Mouse (Mus musculus): ENCODE measurements at regions not wholly inside any gene's neighbourhood (a gene's known extent, or its start where the extent isn't known, plus 50 kb on each side); places are given as distances from the start of the nearest gene placed in this dataset.
A peak's percentile ranks its signal among the peaks of the same experiment; 100 is the strongest.

DNA sequence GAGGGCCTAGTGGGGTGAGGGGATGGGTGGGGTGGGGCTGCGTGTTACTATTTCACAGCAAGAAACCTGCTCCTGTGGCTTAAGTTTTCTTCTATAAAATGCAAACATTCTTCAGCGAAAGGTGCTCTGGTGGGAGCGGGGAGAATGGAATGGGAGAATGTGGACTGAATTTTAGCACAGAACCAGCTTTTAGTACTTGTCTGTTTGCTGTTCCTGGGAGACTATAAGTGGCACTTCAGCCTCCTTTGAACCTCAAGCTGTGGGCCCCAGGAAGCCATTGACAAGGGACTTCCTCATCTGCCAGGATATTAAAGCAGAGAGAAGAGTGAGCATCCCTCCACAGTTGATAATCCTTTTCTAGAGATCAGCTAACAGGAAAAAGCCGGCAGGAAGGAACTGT lies 580.2 kb downstream of the Zfp706 start:
- H3K4me2 ChIP-seq: no peak overlapping the region
- no peak for ATAC-seq (ENCODE audit: borderline replicate concordance, extremely low read depth, low FRiP score, low TSS enrichment)
- H3K9me3 ChIP-seq: no peaks in the 10 kb centered on the region
- WGBS: 41% methylated on average over 4 of the region's 4 CpGs
- no peaks in the 10 kb centered on the region for H3K36me3 ChIP-seq
- no peak overlapping the region for H3K4me3 ChIP-seq
- H3K4me1 ChIP-seq: peaks cover 18% of the 10 kb centered on the region
- H3K27ac ChIP-seq: peak overlapping the region; percentile 67
- H3K9ac ChIP-seq: no peak overlapping the region
- H3K27me3 ChIP-seq: no peaks in the 10 kb centered on the region

DNA sequence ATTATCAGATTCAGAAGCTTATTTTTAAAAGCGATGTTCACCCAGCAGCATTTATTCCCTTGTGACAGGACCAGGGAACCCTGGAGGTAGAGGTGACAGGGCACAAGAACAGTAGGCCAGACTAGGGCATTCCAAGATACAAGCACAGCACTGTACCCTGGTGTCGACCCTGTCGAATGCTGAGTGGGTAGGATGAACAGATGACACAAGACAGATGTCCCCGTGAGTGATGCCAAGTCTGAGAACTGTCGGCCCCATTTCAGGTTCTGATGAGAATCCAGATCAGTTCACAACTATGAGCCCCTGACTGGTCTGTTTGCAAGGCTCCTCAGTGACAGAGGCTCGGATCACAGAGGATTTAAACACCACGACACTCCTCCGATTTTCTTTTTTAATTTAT lies 581.7 kb downstream of the Zfp706 start:
- no peak overlapping the region for H3K9ac ChIP-seq
- no peaks in the 10 kb centered on the region for H3K27me3 ChIP-seq
- 58% methylated on average over 8 of the region's 8 CpGs for WGBS
- H3K27ac ChIP-seq: no peak overlapping the region
- H3K36me3 ChIP-seq: no peaks in the 10 kb centered on the region
- H3K4me1 ChIP-seq: peaks cover 19% of the 10 kb centered on the region
- H3K4me3 ChIP-seq: no peak overlapping the region
- H3K4me2 ChIP-seq: no peak overlapping the region
- ATAC-seq (ENCODE audit: borderline replicate concordance, extremely low read depth, low FRiP score, low TSS enrichment): no peak
- no peaks in the 10 kb centered on the region for H3K9me3 ChIP-seq

GRCm38 (mm10) chr15:36424047-36424446 lies 583.5 kb downstream of the Zfp706 start:
- Histone ChIP-seq H3K9me3 (no peaks in the 10 kb centered on the region), H3K27ac (no peak overlapping the region), H3K9ac (no peak overlapping the region), H3K36me3 (no peaks in the 10 kb centered on the region), H3K4me2 (no peak overlapping the region), H3K4me3 (no peak overlapping the region), H3K4me1 (peaks cover 26% of the 10 kb centered on the region), H3K27me3 (no peaks in the 10 kb centered on the region)
- 81% methylated on average over 8 of the region's 8 CpGs for WGBS
- ATAC-seq (ENCODE audit: borderline replicate concordance, extremely low read depth, low FRiP score, low TSS enrichment): no peak

- no peaks in the 10 kb centered on the region for H3K36me3 ChIP-seq
- 30% methylated on average over 3 of the region's 3 CpGs for WGBS
- no peak overlapping the region for H3K9ac ChIP-seq
- no peaks in the 10 kb centered on the region for H3K27me3 ChIP-seq
- no peak for ATAC-seq (ENCODE audit: borderline replicate concordance, extremely low read depth, low FRiP score, low TSS enrichment)
- H3K4me3 ChIP-seq: no peak overlapping the region
- no peaks in the 10 kb centered on the region for H3K9me3 ChIP-seq
- H3K4me2 ChIP-seq: no peak overlapping the region
- H3K27ac ChIP-seq: peak overlapping the region; percentile 9; the same call in 1 of the 2 replicates
- peaks cover 21% of the 10 kb centered on the region for H3K4me1 ChIP-seq
Measured at GRCm38 (mm10) chr15:36422781-36423180, 584.8 kb downstream of the Zfp706 start.

DNA sequence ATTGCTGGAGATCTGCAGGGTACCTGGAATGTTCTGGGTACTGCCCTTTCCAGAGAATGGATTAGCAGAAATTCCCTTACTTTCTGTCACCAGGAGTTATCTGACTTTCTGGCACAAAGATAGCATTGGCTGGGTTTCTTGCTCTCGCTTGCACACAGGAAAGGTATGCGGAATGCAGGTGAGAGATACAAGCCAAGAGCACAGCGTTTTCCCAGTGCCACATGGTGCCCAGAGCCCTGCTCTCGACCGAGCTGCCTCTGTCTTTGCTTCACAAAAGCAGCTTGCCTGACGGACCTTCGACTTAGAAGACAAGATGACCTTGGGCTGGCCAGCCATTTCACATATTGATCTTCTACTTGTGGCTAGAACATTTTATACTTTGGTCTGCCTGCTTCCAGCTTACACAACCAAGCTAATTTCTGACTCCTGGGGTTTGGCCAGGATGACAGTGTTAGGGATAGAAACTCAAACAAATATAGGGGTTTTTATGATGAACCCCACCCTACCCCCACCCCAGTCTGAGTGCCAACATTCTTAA lies 587.6 kb downstream of the Zfp706 start:
- Histone ChIP-seq H3K4me3 (no peak overlapping the region), H3K36me3 (no peaks in the 10 kb centered on the region), H3K27ac (peak overlapping the region; percentile 7; the same call in 1 of the 2 replicates), H3K4me1 (peaks cover 16% of the 10 kb centered on the region), H3K27me3 (no peaks in the 10 kb centered on the region), H3K9me3 (no peaks in the 10 kb centered on the region), H3K9ac (no peak overlapping the region), H3K4me2 (no peak overlapping the region)
- no peak for ATAC-seq (ENCODE audit: borderline replicate concordance, extremely low read depth, low FRiP score, low TSS enrichment)
- 60% methylated on average over 7 of the region's 7 CpGs for WGBS

GRCm38 (mm10) chr15:36417426-36417825 lies 590.1 kb downstream of the Zfp706 start:
- 60% methylated on average over 3 of the region's 3 CpGs for WGBS
- Histone ChIP-seq H3K4me2 (no peak overlapping the region), H3K27ac (no peak overlapping the region), H3K4me1 (peaks cover 9% of the 10 kb centered on the region), H3K9me3 (no peaks in the 10 kb centered on the region), H3K36me3 (no peaks in the 10 kb centered on the region), H3K4me3 (no peak overlapping the region), H3K9ac (no peak overlapping the region), H3K27me3 (no peaks in the 10 kb centered on the region)
- no peak for ATAC-seq (ENCODE audit: borderline replicate concordance, extremely low read depth, low FRiP score, low TSS enrichment)

DNA sequence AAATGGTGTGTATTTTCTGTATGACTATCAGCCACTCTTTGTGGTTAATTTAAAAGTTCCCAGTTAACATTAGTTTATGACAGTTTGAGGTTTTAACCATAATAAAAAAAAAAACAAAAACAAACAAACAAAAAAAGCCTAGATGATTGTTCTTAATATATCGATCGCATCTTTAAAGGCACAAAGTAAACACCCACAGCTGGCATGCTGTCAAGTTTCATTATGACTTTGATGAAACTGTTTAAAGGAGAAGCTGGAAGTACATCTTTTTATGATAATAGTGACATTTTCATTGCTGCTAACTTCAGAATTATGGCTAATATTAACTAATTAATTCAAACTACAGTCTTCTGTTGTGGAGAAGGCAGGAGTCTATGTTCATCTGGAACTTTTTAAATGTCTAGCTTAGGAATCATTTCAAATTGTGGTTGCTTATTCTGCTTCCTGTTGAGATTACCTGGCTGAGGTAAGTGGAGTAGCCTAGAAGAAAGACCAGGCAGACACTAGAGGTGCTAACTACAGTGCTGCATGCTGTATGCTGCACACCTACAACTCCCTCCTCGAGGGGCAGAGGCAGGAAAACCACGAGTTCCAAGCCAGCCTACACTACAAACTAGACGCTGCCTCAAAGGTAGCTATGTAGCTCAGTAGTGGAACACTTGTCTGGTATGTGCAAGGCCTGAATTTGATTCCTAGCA lies 591.9 kb downstream of the Zfp706 start:
- Histone ChIP-seq H3K9ac (no peak overlapping the region), H3K9me3 (no peaks in the 10 kb centered on the region), H3K4me2 (no peak overlapping the region), H3K27me3 (no peaks in the 10 kb centered on the region), H3K27ac (no peak overlapping the region), H3K36me3 (no peaks in the 10 kb centered on the region), H3K4me3 (no peak overlapping the region), H3K4me1 (peaks cover 6% of the 10 kb centered on the region; the same call in 1 of the 2 replicates)
- WGBS: 59% methylated on average over 5 of the region's 5 CpGs
- no peak for ATAC-seq (ENCODE audit: borderline replicate concordance, extremely low read depth, low FRiP score, low TSS enrichment)

GRCm38 (mm10) chr15:36412016-36412415 lies 595.6 kb downstream of the Zfp706 start:
- H3K36me3 ChIP-seq: no peaks in the 10 kb centered on the region
- no peaks in the 10 kb centered on the region for H3K9me3 ChIP-seq
- WGBS: 85% methylated on average over 3 of the region's 3 CpGs
- ATAC-seq (ENCODE audit: borderline replicate concordance, extremely low read depth, low FRiP score, low TSS enrichment): no peak
- no peak overlapping the region for H3K9ac ChIP-seq
- H3K27ac ChIP-seq: no peak overlapping the region
- no peaks in the 10 kb centered on the region for H3K27me3 ChIP-seq
- no peak overlapping the region for H3K4me2 ChIP-seq
- no peaks in the 10 kb centered on the region for H3K4me1 ChIP-seq
- H3K4me3 ChIP-seq: no peak overlapping the region

DNA sequence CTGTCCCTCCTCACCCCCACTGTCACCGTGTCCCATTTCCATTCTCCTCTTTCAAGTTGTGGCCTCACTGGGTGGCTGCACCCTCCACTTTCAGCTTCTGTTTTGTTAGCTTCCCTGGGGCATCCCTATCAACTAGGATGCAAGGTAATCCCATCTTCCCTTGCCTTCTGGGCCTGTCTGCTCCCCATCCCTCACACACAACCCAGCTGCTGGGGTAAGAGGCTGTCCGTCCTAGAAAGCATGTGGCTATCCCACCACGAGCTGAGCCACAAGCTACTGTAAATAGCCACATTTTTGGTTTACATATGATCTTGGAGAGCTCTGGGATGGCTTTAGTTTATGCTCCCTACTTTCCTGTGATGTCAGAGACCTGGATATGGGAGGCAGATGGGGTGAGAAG lies 602.1 kb downstream of the Zfp706 start:
- WGBS: 66% methylated on average over 3 of the region's 3 CpGs
- Histone ChIP-seq H3K27me3 (no peaks in the 10 kb centered on the region), H3K9me3 (no peaks in the 10 kb centered on the region), H3K27ac (no peak overlapping the region), H3K36me3 (no peaks in the 10 kb centered on the region), H3K4me2 (no peak overlapping the region), H3K4me1 (no peaks in the 10 kb centered on the region), H3K9ac (no peak overlapping the region), H3K4me3 (no peak overlapping the region)
- ATAC-seq (ENCODE audit: borderline replicate concordance, extremely low read depth, low FRiP score, low TSS enrichment): no peak

- ATAC-seq (ENCODE audit: borderline replicate concordance, extremely low read depth, low FRiP score, low TSS enrichment): no peak
- H3K4me2 ChIP-seq: no peak overlapping the region
Measured at GRCm38 (mm10) chr15:36403336-36404119, 604.0 kb downstream of the Zfp706 start.

GRCm38 (mm10) chr15:36402051-36402450 lies 605.5 kb downstream of the Zfp706 start:
- Histone ChIP-seq H3K27me3 (no peaks in the 10 kb centered on the region), H3K9me3 (no peaks in the 10 kb centered on the region), H3K4me3 (no peak overlapping the region), H3K4me1 (peaks cover 14% of the 10 kb centered on the region), H3K36me3 (no peaks in the 10 kb centered on the region), H3K27ac (no peak overlapping the region), H3K4me2 (no peak overlapping the region), H3K9ac (no peak overlapping the region)
- 88% methylated on average over 1 of the region's 1 CpGs for WGBS
- ATAC-seq (ENCODE audit: borderline replicate concordance, extremely low read depth, low FRiP score, low TSS enrichment): no peak

More at GRCm38 (mm10) chr15:36403336-36404119, 604.0 kb downstream of the Zfp706 start:
- Histone ChIP-seq H3K36me3 (no peaks in the 10 kb centered on the region), H3K4me3 (no peak overlapping the region), H3K27me3 (no peaks in the 10 kb centered on the region), H3K27ac (no peak overlapping the region), H3K4me1 (peaks cover 11% of the 10 kb centered on the region), H3K9ac (no peak overlapping the region), H3K9me3 (no peaks in the 10 kb centered on the region)
- 70% methylated on average over 6 of the region's 6 CpGs for WGBS

GRCm38 (mm10) chr15:36400311-36400840 lies 607.2 kb downstream of the Zfp706 start:
- H3K9me3 ChIP-seq: no peaks in the 10 kb centered on the region

More at GRCm38 (mm10) chr15:36400311-36400840, 607.2 kb downstream of the Zfp706 start:
- no peak overlapping the region for H3K4me2 ChIP-seq
- no peak overlapping the region for H3K27ac ChIP-seq
- H3K9ac ChIP-seq: no peak overlapping the region
- WGBS: 57% methylated on average over 9 of the region's 9 CpGs
- H3K4me3 ChIP-seq: no peak overlapping the region
- H3K4me1 ChIP-seq: peaks cover 14% of the 10 kb centered on the region
- no peak for ATAC-seq (ENCODE audit: borderline replicate concordance, extremely low read depth, low FRiP score, low TSS enrichment)
- H3K36me3 ChIP-seq: no peaks in the 10 kb centered on the region
- no peaks in the 10 kb centered on the region for H3K27me3 ChIP-seq
